20 mouse cellular contexts compared by ENCODE assay signal in the genomic region with DNA sequence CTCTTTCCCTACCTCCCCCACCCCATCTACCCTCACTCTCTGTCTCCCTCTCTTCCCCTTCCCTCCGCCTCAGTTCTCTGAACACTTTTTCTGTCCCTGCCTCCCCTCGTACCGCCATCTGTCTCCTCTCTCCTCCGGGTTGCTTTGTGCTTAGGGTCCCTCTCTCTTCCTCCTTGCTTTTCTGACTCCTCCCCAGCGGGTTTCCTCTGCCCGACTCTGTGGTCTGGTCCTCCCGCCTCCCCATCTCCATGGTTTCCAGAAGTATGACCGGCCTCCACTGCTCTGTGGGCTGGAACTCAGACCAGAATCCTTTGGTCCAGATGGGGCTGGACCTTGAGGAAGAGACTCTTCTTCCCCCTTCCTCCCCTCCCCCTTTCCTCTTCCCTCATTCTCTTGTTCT. TPM values are rescaled to one million over a fixed set of nuclear protein-coding genes. Genes with fewer than 3 reads are reported as not detected.
DNase-seq lines count a peak whose midpoint lies in the region; ATAC-seq and TF ChIP-seq lines count a peak whose summit lies in the region.
"Had no signal": no experiment of that assay in that cellular context is flagged by ENCODE, and none has a peak within 500 bp of the region (broad histone marks: within the 10 kb centered on the region; RNA-seq: fewer than 3 reads in every experiment).

No protein-coding gene starts in this region.

- peaks cover 86% of the 10 kb centered on the region for H3K4me1 ChIP-seq in hindbrain, embryonic 10.5 days (replicated peaks)
- H3K4me1 ChIP-seq in hindbrain, embryonic 14.5 days (replicated peaks; ENCODE audit: control insufficient read depth, insufficient read depth, low read length), result peaks cover 3% of the 10 kb centered on the region; the same call in 1 of the 2 replicates
- peaks cover 9% of the 10 kb centered on the region for H3K4me1 ChIP-seq in embryonic facial prominence, embryonic 11.5 days (ENCODE audit: control insufficient read depth, insufficient read depth, low read length)
- H3K4me1 ChIP-seq in hindbrain, embryonic 16.5 days (ENCODE audit: control insufficient read depth, insufficient read depth, low read depth, low read length), result peaks cover 10% of the 10 kb centered on the region
- no peaks in the 10 kb centered on the region; the same call in 1 of the 2 replicates for H3K4me1 ChIP-seq in midbrain, postnatal 0 days (ENCODE audit: insufficient read depth, low read length)

- TF ChIP-seq CTCF in midbrain, postnatal 0 days (IDR thresholded peaks at IDR 0.05), result no peak

- H3K4me2 ChIP-seq in hindbrain, embryonic 14.5 days (replicated peaks), result no peak overlapping the region
- no peak overlapping the region; the same call in 1 of the 2 replicates for H3K4me2 ChIP-seq in embryonic facial prominence, embryonic 11.5 days (ENCODE audit: low read depth, low read length)
- H3K4me2 ChIP-seq in hindbrain, embryonic 16.5 days (ENCODE audit: low read length), result no peak overlapping the region
- H3K4me2 ChIP-seq in midbrain, postnatal 0 days (ENCODE audit: low read depth, low read length, poor library complexity, severe bottlenecking), result 0 out of 2 replicates have a peak overlapping the region, but pooled peaks have one; percentile 6
- H3K4me2 ChIP-seq: intestine, embryonic 15.5 days; limb, embryonic 13.5 days had no signal

- H3K27ac ChIP-seq in hindbrain, embryonic 10.5 days, result peak overlapping the region; percentile 88
- no peak overlapping the region for H3K27ac ChIP-seq in hindbrain, embryonic 14.5 days
- no peak overlapping the region for H3K27ac ChIP-seq in embryonic facial prominence, embryonic 11.5 days (replicated peaks; ENCODE audit: low read depth, low read length)
- H3K27ac ChIP-seq in hindbrain, embryonic 16.5 days (ENCODE audit: low read depth, low read length), result no peak overlapping the region
- H3K27ac ChIP-seq in midbrain, postnatal 0 days (ENCODE audit: low read depth, low read length), result no peak overlapping the region
- H3K27ac ChIP-seq: heart, embryonic 10.5 days; intestine, embryonic 15.5 days; layer of hippocampus, adult 2 months; limb, embryonic 13.5 days had no signal

- 1% methylated on average over 8 of the region's 8 CpGs for WGBS in hindbrain, embryonic 10.5 days
- WGBS in hindbrain, embryonic 14.5 days, result under 1% methylated on average over 8 of the region's 8 CpGs
- 1% methylated on average over 8 of the region's 8 CpGs for WGBS in embryonic facial prominence, embryonic 11.5 days
- WGBS in hindbrain, embryonic 16.5 days, result 4% methylated on average over 8 of the region's 8 CpGs
- WGBS in midbrain, postnatal 0 days, result 8% methylated on average over 8 of the region's 8 CpGs

- no peaks in the 10 kb centered on the region; the same call in 1 of the 2 replicates for H3K9me3 ChIP-seq in hindbrain, embryonic 10.5 days
- no peaks in the 10 kb centered on the region for H3K9me3 ChIP-seq in hindbrain, embryonic 14.5 days (ENCODE audit: control insufficient read depth, low read length)
- H3K9me3 ChIP-seq in embryonic facial prominence, embryonic 11.5 days (replicated peaks; ENCODE audit: control insufficient read depth, low read length), result no peaks in the 10 kb centered on the region
- no peaks in the 10 kb centered on the region for H3K9me3 ChIP-seq in hindbrain, embryonic 16.5 days (ENCODE audit: control insufficient read depth, low read length)
- no peaks in the 10 kb centered on the region for H3K9me3 ChIP-seq in midbrain, postnatal 0 days (ENCODE audit: low read length)
- H3K9me3 ChIP-seq: heart, embryonic 10.5 days; intestine, embryonic 15.5 days; limb, embryonic 13.5 days had no signal

- peak overlapping the region; percentile 47 for H3K4me3 ChIP-seq in hindbrain, embryonic 10.5 days
- H3K4me3 ChIP-seq in hindbrain, embryonic 14.5 days (replicated peaks; ENCODE audit: low read length), result no peak overlapping the region
- no peak overlapping the region for H3K4me3 ChIP-seq in embryonic facial prominence, embryonic 11.5 days (ENCODE audit: low read depth, low read length)
- H3K4me3 ChIP-seq in hindbrain, embryonic 16.5 days (ENCODE audit: low read length), result no peak overlapping the region
- H3K4me3 ChIP-seq in midbrain, postnatal 0 days (ENCODE audit: low read depth, low read length), result no peak overlapping the region
- H3K4me3 ChIP-seq: heart, embryonic 10.5 days; intestine, embryonic 15.5 days; layer of hippocampus, adult 2 months; limb, embryonic 13.5 days had no signal

- no peak overlapping the region for H3K9ac ChIP-seq in hindbrain, embryonic 14.5 days
- peak overlapping the region; percentile 32; the same call in 1 of the 2 replicates for H3K9ac ChIP-seq in embryonic facial prominence, embryonic 11.5 days (replicated peaks; ENCODE audit: low read length)
- H3K9ac ChIP-seq in hindbrain, embryonic 16.5 days (ENCODE audit: low read depth, low read length), result no peak overlapping the region
- no peak overlapping the region for H3K9ac ChIP-seq in midbrain, postnatal 0 days (replicated peaks; ENCODE audit: low read length, poor library complexity, severe bottlenecking)
- H3K9ac ChIP-seq: intestine, embryonic 15.5 days; limb, embryonic 13.5 days; liver, postnatal 0 days had no signal

- H3K36me3 ChIP-seq in hindbrain, embryonic 10.5 days, result no peaks in the 10 kb centered on the region
- H3K36me3 ChIP-seq in hindbrain, embryonic 14.5 days (replicated peaks; ENCODE audit: control insufficient read depth, insufficient read depth), result no peaks in the 10 kb centered on the region
- H3K36me3 ChIP-seq in embryonic facial prominence, embryonic 11.5 days (replicated peaks; ENCODE audit: control insufficient read depth, insufficient read depth, low read depth, low read length), result no peaks in the 10 kb centered on the region
- no peaks in the 10 kb centered on the region for H3K36me3 ChIP-seq in hindbrain, embryonic 16.5 days (ENCODE audit: control insufficient read depth, insufficient read depth, low read length)
- H3K36me3 ChIP-seq in midbrain, postnatal 0 days (ENCODE audit: insufficient read depth, low read length), result no peaks in the 10 kb centered on the region
- H3K36me3 ChIP-seq: G1E; heart, embryonic 10.5 days; intestine, embryonic 15.5 days; limb, embryonic 13.5 days had no signal

- ATAC-seq in hindbrain, embryonic 14.5 days (ENCODE audit: low FRiP score), result no peak
- ATAC-seq in embryonic facial prominence, embryonic 11.5 days (replicated peaks; ENCODE audit: insufficient number of reproducible peaks, low FRiP score, low TSS enrichment, low read depth), result 0 out of 2 replicates have a peak, but pooled peaks have one; percentile 34
- ATAC-seq in hindbrain, embryonic 16.5 days, result 0 out of 2 replicates have a peak, but pooled peaks have one; percentile 40
- peak; percentile 55; the same call in 1 of the 2 replicates for ATAC-seq in midbrain, postnatal 0 days (ENCODE audit: low FRiP score)
- ATAC-seq: intestine, embryonic 15.5 days; liver, postnatal 0 days had no signal

- H3K27me3 ChIP-seq in hindbrain, embryonic 10.5 days (ENCODE audit: insufficient read depth, poor library complexity, severe bottlenecking), result peaks cover 100% of the 10 kb centered on the region
- H3K27me3 ChIP-seq in hindbrain, embryonic 14.5 days (ENCODE audit: control insufficient read depth, insufficient read depth, low read length), result peaks cover 82% of the 10 kb centered on the region
- H3K27me3 ChIP-seq in embryonic facial prominence, embryonic 11.5 days (ENCODE audit: control insufficient read depth, insufficient read depth, low read length), result peaks cover 84% of the 10 kb centered on the region
- H3K27me3 ChIP-seq in hindbrain, embryonic 16.5 days (replicated peaks; ENCODE audit: control insufficient read depth, insufficient read depth, low read length), result peaks cover 63% of the 10 kb centered on the region
- peaks cover 19% of the 10 kb centered on the region for H3K27me3 ChIP-seq in midbrain, postnatal 0 days (ENCODE audit: insufficient read depth, low read length)

- DNase-seq in hindbrain, embryonic 10.5 days (ENCODE audit: low spot score), result peak; percentile 70
- no peak for DNase-seq in hindbrain, embryonic 14.5 days (ENCODE audit: low spot score)
- peak; percentile 46 for DNase-seq in embryonic facial prominence, embryonic 11.5 days (ENCODE audit: low spot score)
- no peak for DNase-seq in midbrain, postnatal 0 days (ENCODE audit: low spot score)
- DNase-seq in cerebellum, adult 9-11 months, result no peak
- DNase-seq in cerebellum, postnatal 10 days, result no peak
- DNase-seq in right cerebral cortex, postnatal 14 days, result no peak
- DNase-seq: adrenal gland, adult 8-10 months; cerebellum, adult 2 months; gastrocnemius, postnatal 36 days; heart, postnatal 14 days; liver, postnatal 0 days had no signal

RNA-seq across cellular contexts. Expression of a gene that starts 2.9 kb away (rescaled TPM):
- polyA plus RNA-seq in hindbrain, embryonic 10.5 days (2016; fragmentation: Nextera tagmentation; extraction: Ambion mirVana), result 2.3 and 2.6 TPM in 2 replicates
- polyA plus RNA-seq in hindbrain, embryonic 14.5 days (2014; fragmentation: Nextera tagmentation; extraction: Ambion mirVana), result 0.24 and 0.61 TPM in 2 replicates
- polyA plus RNA-seq in embryonic facial prominence, embryonic 11.5 days (2014; fragmentation: Nextera tagmentation; extraction: Ambion mirVana), result 1.9 and 2.0 TPM in 2 replicates
- 0.24 and 0.60 TPM in 2 replicates for polyA plus RNA-seq in hindbrain, embryonic 16.5 days (2015; fragmentation: Nextera tagmentation; extraction: Ambion mirVana)
- total RNA-seq in midbrain, postnatal 0 days (2014; rRNA removed), result 34.9 and 36.0 TPM in 2 replicates
- 3.0 and 3.4 TPM in 2 replicates for polyA plus RNA-seq in midbrain, postnatal 0 days (2015; fragmentation: Nextera tagmentation; extraction: Ambion mirVana)
- total RNA-seq: adrenal gland, adult 8-10 months; heart, postnatal 14 days; layer of hippocampus, adult 2 months had no signal
- polyA plus RNA-seq: G1E; intestine, embryonic 15.5 days; kidney, embryonic 16.5 days; liver, postnatal 0 days; stomach, embryonic 14.5 days had no signal

Comparison
In these comparisons a context has a peak if more than half of its experiments do, and no peak if none do; other contexts are left out.
1. DNase-seq: peak in hindbrain, embryonic 10.5 days (single experiment) and embryonic facial prominence, embryonic 11.5 days (single experiment); none in hindbrain, embryonic 14.5 days (single experiment), midbrain, postnatal 0 days (single experiment), cerebellum, adult 9-11 months (single experiment), cerebellum, postnatal 10 days (0 of 2) and right cerebral cortex, postnatal 14 days (single experiment).